Mouse (Mus musculus): ENCODE data around the gene Bckdhb. TPM values are rescaled to one million over a fixed set of nuclear protein-coding genes. Genes with fewer than 3 reads are reported as not detected.
"Not testable (repeated sequence)": the region's sequence is repeated elsewhere in the genome, so short reads cannot be mapped to it uniquely, and the experiment has no call there.

Bckdhb gene
- total RNA-seq, 2 experiments from 2014 or later, result 39.7 to 41.9 TPM

DNA sequence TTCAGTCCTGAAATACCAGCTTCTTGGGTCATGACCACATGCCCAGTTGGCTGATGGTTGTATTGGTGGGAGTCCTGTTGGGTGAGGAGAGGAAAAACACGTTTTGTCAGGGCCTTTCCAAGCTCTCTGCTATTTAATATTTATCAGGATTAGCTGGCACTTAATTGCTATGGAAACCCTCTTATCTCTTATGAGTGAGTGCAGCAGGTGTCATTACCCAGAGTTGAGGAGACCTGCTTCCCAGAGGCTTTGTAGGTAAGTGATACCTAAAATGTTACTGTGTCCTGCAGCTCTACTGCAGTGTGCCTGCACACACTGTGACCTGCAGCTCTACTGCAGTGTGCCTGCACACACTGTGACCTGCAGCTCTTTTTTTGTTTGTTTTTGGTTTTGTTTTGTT is 124.2 kb downstream of the Bckdhb start:
- no peak overlapping the region for H3K27ac ChIP-seq
- intact Hi-C loops (cut with DNase I), result no loop called here
- TF ChIP-seq CTCF (IDR thresholded peaks at IDR 0.05), result no peak
- DNase-seq (ENCODE audit: extremely low spot score in 1 of 2, low spot score in 2 of 2), result no peak
- H3K4me3 ChIP-seq, result no peak overlapping the region

DNA sequence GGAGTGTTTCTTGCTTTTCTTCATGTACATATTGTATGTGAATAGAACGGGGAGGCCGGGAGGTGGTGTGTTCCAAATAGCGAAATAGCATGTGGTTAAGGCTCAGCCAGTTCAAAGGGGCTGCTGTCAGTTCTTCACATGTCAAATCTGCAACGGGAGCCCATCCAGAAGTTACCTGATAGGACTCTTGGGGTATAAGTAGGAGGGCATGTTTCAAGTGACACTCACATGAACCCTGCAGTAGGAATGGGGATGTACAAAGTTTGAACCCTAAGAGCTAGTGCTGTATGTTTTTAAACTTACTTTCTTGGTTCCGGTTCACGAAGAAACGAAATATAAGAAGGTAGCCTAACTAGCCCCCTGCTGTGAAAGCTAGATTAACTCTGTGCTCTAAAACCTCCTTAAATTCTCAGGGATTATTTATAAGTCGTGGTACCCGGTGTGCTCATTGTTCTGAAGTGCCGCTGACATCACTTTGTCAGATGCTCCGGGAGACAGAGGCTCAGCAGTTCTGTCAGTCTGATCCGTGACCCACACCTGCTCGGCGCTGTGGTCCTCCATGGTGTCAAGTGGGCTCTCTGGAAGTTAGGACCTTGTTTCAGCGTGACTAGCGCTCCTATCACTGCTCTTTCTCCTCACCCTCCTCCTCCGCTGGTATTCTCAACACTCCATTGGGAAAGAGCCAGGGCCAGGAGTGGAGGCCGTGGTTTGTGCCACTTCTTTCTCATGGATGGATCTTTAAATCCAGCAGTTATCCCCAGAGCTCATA is 126.1 kb downstream of the Bckdhb start:
- intact Hi-C loops (cut with DNase I), result no loop called here
- H3K4me3 ChIP-seq, result no peak overlapping the region
- H3K27ac ChIP-seq, result no peak overlapping the region
- DNase-seq (ENCODE audit: extremely low spot score in 1 of 2, low spot score in 2 of 2), result no peak
- TF ChIP-seq CTCF (IDR thresholded peaks at IDR 0.05), result no peak

DNA sequence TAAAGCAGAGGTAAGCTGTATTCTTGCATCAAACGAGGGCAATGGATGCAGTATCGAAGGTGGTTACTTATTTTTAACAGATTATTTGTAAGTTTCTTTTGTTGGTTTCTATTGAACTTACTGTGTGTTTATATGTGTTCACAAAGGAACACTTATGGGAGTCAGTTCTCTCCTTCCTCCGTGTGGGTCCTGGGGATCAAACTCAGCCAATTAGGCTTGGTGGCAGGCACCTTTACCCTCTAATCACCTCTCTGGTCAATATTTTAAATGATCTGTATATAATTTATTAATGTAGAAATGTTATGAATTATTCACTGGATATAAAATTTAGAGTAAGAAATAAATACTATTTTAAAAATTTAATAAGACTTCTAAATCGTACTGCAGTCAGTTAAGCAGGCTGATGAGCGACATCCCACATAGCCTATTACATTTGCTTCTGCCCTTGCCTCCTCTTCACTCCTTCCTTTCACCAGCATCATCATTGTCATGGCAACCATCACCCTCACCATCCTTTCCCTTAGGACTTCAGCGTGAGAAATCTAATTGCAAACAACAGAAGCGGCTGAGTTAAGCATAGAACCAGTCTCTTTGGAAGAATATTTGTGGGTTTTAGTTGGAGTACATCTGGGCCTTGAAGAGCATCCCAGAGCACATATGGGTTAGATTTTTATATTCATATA is 130.3 kb downstream of the Bckdhb start:
- DNase-seq (ENCODE audit: extremely low spot score in 1 of 2, low spot score in 2 of 2), result no peak
- TF ChIP-seq CTCF (IDR thresholded peaks at IDR 0.05), result no peak
- no peak overlapping the region for H3K4me3 ChIP-seq
- intact Hi-C loops (cut with DNase I), result no loop called here
- no peak overlapping the region for H3K27ac ChIP-seq

DNA sequence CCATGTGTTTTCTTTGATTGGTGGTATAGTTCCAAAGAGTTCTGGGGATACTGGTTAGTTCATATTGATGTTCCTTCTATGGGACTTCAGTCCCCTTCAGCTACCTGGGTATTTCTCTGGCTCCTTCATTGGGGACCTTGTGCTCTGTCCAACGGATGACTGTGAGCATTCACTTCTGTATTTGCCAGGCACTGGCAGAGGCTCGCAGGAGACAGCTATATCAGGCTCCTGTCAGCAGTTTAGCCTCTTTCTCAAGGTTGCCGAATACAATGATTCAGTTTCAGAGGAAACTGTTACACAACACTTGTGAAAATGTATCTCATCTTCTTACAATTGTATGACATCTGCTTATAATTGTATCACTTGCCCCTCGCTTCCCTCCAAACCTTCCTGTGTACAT is 135.8 kb downstream of the Bckdhb start:
- intact Hi-C loops (cut with DNase I); H3K4me3 ChIP-seq; H3K27ac ChIP-seq; DNase-seq (ENCODE audit: extremely low spot score in 1 of 2, low spot score in 2 of 2): not testable (repeated sequence)

DNA sequence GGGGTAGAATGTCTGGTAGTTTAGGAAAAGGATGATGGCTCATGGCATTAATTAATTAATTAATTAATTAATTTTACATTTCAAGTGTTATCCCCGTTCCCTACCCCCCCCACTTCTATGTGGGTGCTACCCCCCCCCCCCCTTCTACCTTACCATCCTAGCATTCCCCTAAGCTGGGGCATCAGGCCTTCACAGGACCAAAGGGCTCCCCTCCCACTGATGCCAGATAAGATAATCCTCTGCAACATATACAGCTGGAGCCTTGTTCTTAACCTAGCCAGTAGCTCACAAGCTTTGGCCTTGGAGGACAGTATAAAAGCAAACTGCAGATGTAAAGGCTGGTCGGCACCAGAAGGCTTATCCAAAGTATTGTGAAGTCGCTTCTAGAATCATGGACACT is 138.7 kb downstream of the Bckdhb start:
- intact Hi-C loops (cut with DNase I), result no loop called here
- Histone ChIP-seq H3K27ac (no peak overlapping the region), H3K4me3 (no peak overlapping the region)
- DNase-seq (ENCODE audit: extremely low spot score in 1 of 2, low spot score in 2 of 2), result no peak
- no peak for TF ChIP-seq CTCF (IDR thresholded peaks at IDR 0.05)

DNA sequence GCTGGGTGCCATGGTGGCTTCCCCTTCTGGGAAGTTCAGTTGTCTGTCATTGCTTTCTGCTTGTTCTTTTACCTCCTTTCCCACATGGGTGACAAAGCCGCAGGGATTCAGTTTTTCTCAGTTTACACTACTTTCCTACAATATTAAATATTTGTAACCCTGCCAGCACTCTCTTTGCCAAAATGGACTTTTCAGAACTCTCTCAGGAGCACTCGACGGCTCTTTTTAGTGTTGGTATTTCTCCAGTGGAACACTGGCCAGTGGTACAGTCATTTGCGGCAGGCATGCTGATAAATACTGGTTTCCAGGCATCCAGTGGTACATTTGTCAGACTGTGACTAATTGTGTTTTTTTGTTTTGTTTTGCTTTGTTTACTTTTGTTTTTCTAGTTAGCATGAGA is 139.2 kb downstream of the Bckdhb start:
- no peak for DNase-seq (ENCODE audit: extremely low spot score in 1 of 2, low spot score in 2 of 2)
- no peak for TF ChIP-seq CTCF (IDR thresholded peaks at IDR 0.05)
- Histone ChIP-seq H3K4me3 (no peak overlapping the region), H3K27ac (no peak overlapping the region)
- intact Hi-C loops (cut with DNase I), result no loop called here

DNA sequence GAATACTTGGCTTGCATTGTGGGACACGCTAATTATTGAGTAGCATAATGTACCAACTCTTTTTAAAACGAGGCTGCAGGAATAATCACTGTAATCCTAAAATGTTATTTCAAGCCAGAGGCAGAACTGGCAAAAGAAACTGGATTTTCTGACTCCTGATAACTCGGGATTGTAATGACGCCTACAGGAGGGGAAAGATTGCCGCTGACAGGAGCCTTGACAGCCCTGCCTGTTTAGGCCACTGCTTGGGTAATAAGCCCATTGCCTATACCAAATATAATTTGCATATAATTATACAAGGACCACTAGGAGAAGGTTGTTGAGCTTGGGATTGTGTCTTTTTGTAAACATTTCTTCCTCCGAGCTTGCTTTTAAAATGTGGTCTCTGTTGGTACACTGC is 145.3 kb downstream of the Bckdhb start:
- intact Hi-C loops (cut with DNase I), result no loop called here
- no peak for TF ChIP-seq CTCF (IDR thresholded peaks at IDR 0.05)
- no peak overlapping the region for H3K27ac ChIP-seq
- H3K4me3 ChIP-seq, result no peak overlapping the region
- no peak for DNase-seq (ENCODE audit: extremely low spot score in 1 of 2, low spot score in 2 of 2)

DNA sequence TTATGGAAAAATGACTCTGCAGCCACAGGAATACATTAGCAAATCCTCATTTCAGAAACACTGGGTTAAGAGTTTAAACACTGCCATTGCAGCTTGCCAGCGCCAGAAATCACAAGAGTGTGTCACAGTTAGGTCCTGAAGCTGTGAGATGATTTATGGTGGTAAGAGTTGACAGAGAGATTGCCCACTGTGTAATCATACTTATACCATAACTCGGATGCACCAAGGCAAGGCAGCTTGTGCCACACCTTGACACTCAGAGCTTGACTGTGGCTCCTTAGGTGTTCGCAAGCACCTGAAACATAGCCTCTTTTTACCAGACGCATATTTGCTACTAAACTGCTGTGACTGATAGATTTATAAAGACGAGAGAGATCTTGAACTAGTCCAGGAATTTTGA is 145.8 kb downstream of the Bckdhb start:
- no peak for TF ChIP-seq CTCF (IDR thresholded peaks at IDR 0.05)
- no peak for DNase-seq (ENCODE audit: extremely low spot score in 1 of 2, low spot score in 2 of 2)
- no peak overlapping the region for H3K27ac ChIP-seq
- H3K4me3 ChIP-seq, result no peak overlapping the region
- intact Hi-C loops (cut with DNase I), result no loop called here

DNA sequence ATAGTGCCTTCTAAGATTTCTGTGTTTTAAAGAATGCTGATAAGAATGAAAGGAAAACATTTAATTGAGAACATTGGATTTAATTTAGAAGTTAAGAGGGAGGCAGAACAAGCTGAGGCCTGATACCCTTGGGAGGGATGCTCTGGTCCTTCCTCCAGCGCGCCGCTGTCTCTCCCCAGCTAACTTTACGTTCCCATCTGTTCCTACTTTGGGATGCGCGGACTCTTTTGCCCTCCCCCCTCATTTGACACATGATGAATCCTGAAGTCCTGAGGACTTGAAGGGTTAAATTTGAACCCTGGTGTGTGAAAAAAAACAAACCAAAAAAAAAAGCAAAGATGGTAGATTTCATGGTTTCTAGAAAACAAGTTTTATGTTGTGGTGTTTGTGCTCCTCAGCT is 147.6 kb downstream of the Bckdhb start:
- Histone ChIP-seq H3K4me3 (no peak overlapping the region), H3K27ac (no peak overlapping the region)
- no peak for TF ChIP-seq CTCF (IDR thresholded peaks at IDR 0.05)
- intact Hi-C loops (cut with DNase I), result no loop called here
- no peak for DNase-seq (ENCODE audit: extremely low spot score in 1 of 2, low spot score in 2 of 2)

DNA sequence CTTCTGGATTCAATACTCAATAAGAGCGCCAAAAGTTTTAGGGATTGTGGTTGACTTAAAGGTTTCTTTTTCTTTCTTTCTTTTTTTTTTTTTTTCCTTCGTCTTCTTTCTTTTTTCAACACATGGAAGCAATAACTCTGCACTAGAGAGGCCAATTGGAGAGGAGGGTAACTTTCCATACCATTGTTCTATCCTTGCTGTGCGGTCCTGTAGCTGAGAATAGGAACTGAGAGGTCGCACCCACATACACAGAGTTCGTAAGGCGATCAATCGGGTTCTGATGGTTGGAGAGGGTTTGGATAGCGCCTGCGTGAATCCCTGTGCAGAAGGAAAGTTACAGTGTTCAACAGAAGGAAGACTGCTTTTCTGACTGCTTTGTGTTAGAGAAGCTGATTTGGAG is 148.3 kb downstream of the Bckdhb start:
- TF ChIP-seq CTCF (IDR thresholded peaks at IDR 0.05), result no peak

DNA sequence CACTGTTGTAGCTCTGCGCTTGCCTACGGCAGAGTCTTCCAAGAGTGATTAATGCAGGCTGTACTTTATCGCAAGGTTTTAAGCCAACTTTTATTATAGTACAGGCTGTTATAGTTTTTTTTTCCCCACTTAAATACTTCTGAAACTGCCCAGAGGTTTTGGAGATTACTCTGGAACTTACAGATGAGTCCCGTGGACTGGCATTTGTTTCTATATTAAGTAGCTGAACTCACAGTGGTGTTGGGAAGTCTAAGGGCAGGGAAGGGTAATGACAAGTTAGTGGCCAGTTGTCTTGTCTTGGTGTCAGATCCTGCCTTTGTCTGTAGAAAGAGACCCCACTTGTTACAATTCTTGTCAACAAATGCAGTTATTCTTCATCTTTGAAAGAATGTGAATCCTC is 158.6 kb downstream of the Bckdhb start:
- no peak for DNase-seq (ENCODE audit: extremely low spot score in 1 of 2, low spot score in 2 of 2)
- no peak for TF ChIP-seq CTCF (IDR thresholded peaks at IDR 0.05)
- intact Hi-C loops (cut with DNase I), result no loop called here
- Histone ChIP-seq H3K27ac (no peak overlapping the region), H3K4me3 (no peak overlapping the region)

More for the DNA sequence above, 148.3 kb downstream of the Bckdhb start:
- DNase-seq (ENCODE audit: extremely low spot score in 1 of 2, low spot score in 2 of 2), result no peak
- Histone ChIP-seq H3K4me3 (no peak overlapping the region), H3K27ac (no peak overlapping the region)
- intact Hi-C loops (cut with DNase I), result no loop called here

DNA sequence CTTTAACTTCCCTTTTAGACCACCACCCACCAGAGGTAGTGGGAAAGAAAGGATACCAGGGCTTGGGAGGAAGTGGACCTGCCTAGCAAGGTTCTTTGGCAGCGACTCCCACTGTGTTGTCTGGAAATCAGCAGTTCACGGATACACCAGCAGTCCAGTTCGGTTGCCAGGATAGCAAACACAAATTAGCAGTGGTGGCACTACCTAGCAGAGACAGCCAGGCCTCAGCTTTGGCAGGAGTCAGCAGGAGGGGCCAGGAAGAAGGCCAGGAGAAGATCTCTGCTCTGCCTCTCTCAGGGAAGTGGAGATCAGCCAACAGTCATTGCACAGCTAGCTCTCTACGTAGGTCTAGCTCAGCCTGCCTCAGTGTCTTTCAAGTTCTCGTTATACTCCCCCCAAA is 159.7 kb downstream of the Bckdhb start:
- intact Hi-C loops (cut with DNase I), result no loop called here
- DNase-seq (ENCODE audit: extremely low spot score in 1 of 2, low spot score in 2 of 2), result no peak

More for the DNA sequence above, 159.7 kb downstream of the Bckdhb start:
- TF ChIP-seq CTCF (IDR thresholded peaks at IDR 0.05), result no peak
- Histone ChIP-seq H3K4me3 (no peak overlapping the region), H3K27ac (no peak overlapping the region)

Measured in left cerebral cortex, adult 2 months (tissue).